Mouse (Mus musculus) thymus, adult 2 months (tissue): ENCODE measurements at regions not wholly inside any gene's neighbourhood (a gene's known extent, or its start where the extent isn't known, plus 50 kb on each side); places are given as distances from the start of the nearest gene placed in this dataset.

Experiments used
- DNase-seq: peaks from one replicate; pipeline ENCODE4 v3.0.0; 2021
- H3K27ac ChIP-seq: fragments of 200-500 bp; 2 replicates; pipeline ENCODE4 v1.5.1; 2012; ENCODE audit warnings: low read length, control low read depth; ENCODE audit not compliant: control insufficient read depth, insufficient read depth
- H3K27me3 ChIP-seq: fragments of 200-500 bp; 2 replicates; pipeline ENCODE4 v1.6.1; 2012; ENCODE audit warnings: mild to moderate bottlenecking, low read length, moderate library complexity, mixed read lengths; ENCODE audit not compliant: control insufficient read depth, insufficient read depth
- H3K36me3 ChIP-seq: fragments of 200-500 bp; 2 replicates; pipeline ENCODE4 v1.6.1; 2012; ENCODE audit warnings: mild to moderate bottlenecking, low read length, moderate library complexity; ENCODE audit not compliant: control insufficient read depth, insufficient read depth
- H3K4me1 ChIP-seq: fragments of 200-500 bp; replicated peaks from 2 replicates; pipeline ENCODE4 v1.6.1; 2012; ENCODE audit warnings: low read length; ENCODE audit not compliant: control insufficient read depth, insufficient read depth
- H3K4me3 ChIP-seq: fragments of 200-500 bp; 2 replicates; pipeline ENCODE4 v1.5.1; 2012; ENCODE audit warnings: mild to moderate bottlenecking, low read length, control low read depth, moderate library complexity; ENCODE audit not compliant: control insufficient read depth, insufficient read depth
- CTCF ChIP-seq: fragments of 200-500 bp; IDR thresholded peaks from 2 replicates; pipeline ENCODE4 v1.5.1; 2012; ENCODE audit warnings: mild to moderate bottlenecking, control low read depth, low read length, moderate library complexity, borderline replicate concordance; ENCODE audit not compliant: control insufficient read depth, poor library complexity, insufficient read depth; ENCODE audit errors: extremely low read depth
- POLR2A ChIP-seq: fragments of 200-500 bp; IDR thresholded peaks from 2 replicates; pipeline ENCODE4 v1.6.1; 2012; ENCODE audit warnings: mild to moderate bottlenecking, low read length, control low read depth, moderate library complexity; ENCODE audit not compliant: control insufficient read depth, poor library complexity, insufficient read depth; ENCODE audit errors: extremely low read depth
- WGBS: fragments of 180-500 bp; shearing (Covaris S2); methylation state at CpG from one replicate; pipeline ENCODE4 v1.1.7; 2018; 5-methylcytosine and 5-hydroxymethylcytosine counted together

DNA sequence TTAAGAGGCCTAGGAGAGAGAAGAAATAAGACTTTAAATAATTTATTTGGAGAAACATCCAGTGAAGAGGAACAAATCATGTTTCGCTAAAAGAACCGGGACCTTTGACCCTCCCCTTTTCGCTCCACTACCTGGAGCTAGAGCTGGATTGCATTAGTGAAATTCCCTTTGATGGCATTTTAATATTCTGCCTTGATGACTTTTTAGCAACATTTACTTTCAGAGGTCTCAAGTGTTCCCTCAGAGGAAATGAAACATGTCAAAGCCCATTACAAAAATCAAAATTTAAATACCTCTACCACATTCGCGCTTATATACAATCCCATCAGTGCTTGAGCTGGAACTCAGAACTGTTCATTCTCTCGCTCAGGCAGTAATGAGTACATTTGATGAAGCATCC is 297.0 kb upstream of the Gm10295 start:
- Histone ChIP-seq H3K4me1 (no peaks in the 10 kb centered on the region), H3K27me3 (no peaks in the 10 kb centered on the region), H3K36me3 (no peaks in the 10 kb centered on the region), H3K27ac (no peak overlapping the region), H3K4me3 (no peak overlapping the region)
- no peak for DNase-seq
- 94% methylated on average over 6 of the region's 6 CpGs for WGBS
- TF ChIP-seq CTCF (no peak), POLR2A (no peak)

DNA sequence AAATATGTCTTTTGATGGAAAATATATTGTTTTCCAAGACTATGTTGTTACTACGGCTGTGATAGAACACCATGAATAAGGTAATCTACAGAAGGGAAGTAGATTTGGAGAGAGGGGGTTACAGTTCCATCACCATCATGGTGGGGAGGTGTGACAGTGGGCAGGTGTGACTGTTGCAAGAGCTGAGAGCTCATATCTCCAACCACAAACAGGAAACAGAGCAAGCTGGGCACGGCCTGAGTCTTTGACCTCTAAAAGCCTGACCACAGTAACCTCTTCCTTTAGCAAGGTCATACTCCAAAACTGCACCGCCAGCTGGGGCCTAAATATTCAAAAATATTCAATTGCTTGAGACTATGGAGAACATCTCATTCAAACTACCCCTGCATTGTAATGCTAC is 295.7 kb upstream of the Gm10295 start:
- TF ChIP-seq CTCF = no peak
- TF ChIP-seq POLR2A = no peak
- Histone ChIP-seq H3K4me1 (no peaks in the 10 kb centered on the region), H3K4me3 (no peak overlapping the region), H3K27ac (no peak overlapping the region), H3K36me3 (no peaks in the 10 kb centered on the region), H3K27me3 (no peaks in the 10 kb centered on the region)
- 26% methylated on average over 3 of the region's 3 CpGs for WGBS
- no peak for DNase-seq

- no peaks in the 10 kb centered on the region for H3K4me1 ChIP-seq
- H3K27ac ChIP-seq = no peak overlapping the region
- TF ChIP-seq POLR2A (no peak), CTCF (no peak)
- no peak for DNase-seq
- H3K36me3 ChIP-seq = no peaks in the 10 kb centered on the region
- no peak overlapping the region for H3K4me3 ChIP-seq
- H3K27me3 ChIP-seq = no peaks in the 10 kb centered on the region
- 87% methylated on average over 13 of the region's 13 CpGs for WGBS
Observed at GRCm38 (mm10) chr7:71623048-71623447, 271.8 kb upstream of the Gm10295 start.

GRCm38 (mm10) chr7:71603159-71603558 is 251.9 kb upstream of the Gm10295 start:
- 55% methylated on average over 2 of the region's 2 CpGs for WGBS
- Histone ChIP-seq H3K27me3 (no peaks in the 10 kb centered on the region), H3K4me3 (no peak overlapping the region), H3K4me1 (no peaks in the 10 kb centered on the region), H3K27ac (no peak overlapping the region), H3K36me3 (no peaks in the 10 kb centered on the region)
- DNase-seq = no peak
- TF ChIP-seq CTCF (no peak), POLR2A (no peak)

- no peaks in the 10 kb centered on the region for H3K27me3 ChIP-seq
Observed at GRCm38 (mm10) chr7:71596780-71597179, 245.5 kb upstream of the Gm10295 start.

GRCm38 (mm10) chr7:71587626-71588025 is 236.3 kb upstream of the Gm10295 start:
- Histone ChIP-seq H3K27me3 (no peaks in the 10 kb centered on the region), H3K27ac (no peak overlapping the region), H3K4me1 (no peaks in the 10 kb centered on the region), H3K36me3 (no peaks in the 10 kb centered on the region), H3K4me3 (no peak overlapping the region)
- TF ChIP-seq CTCF (no peak), POLR2A (no peak)
- WGBS = 76% methylated on average over 5 of the region's 5 CpGs
- DNase-seq = no peak

More at GRCm38 (mm10) chr7:71596780-71597179, 245.5 kb upstream of the Gm10295 start:
- no peak for DNase-seq
- no peaks in the 10 kb centered on the region for H3K36me3 ChIP-seq
- no peaks in the 10 kb centered on the region for H3K4me1 ChIP-seq
- no peak for TF ChIP-seq POLR2A
- TF ChIP-seq CTCF = no peak
- H3K4me3 ChIP-seq = no peak overlapping the region
- 94% methylated on average over 3 of the region's 3 CpGs for WGBS
- H3K27ac ChIP-seq = no peak overlapping the region

DNA sequence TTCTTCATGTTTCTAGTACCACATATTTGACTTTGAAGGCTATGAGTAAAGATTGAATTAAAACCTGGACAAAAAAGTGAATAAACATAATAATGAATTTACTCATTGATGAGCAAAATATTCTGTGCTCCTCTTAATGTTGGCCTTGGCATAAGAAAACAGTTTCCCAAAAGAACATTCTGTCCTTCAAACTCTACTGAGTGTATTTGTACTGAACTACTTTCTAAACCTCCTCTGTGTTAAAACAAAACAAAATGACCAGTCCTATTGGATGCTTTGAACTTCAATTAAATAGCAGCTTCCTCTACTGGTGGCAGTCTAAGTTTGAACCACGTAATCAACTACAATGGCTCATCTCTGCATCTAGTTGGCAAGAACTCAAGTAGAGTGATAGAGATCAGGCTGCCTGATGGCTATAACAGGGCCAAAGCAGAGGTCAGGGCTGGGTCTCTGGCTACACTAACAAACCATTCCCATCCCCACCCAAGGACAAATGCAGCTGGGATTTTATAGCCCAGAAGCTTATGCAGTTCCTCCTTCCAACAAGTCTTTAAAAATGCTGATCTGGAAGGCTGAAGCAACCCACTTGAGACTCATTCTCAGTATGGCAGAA is 232.3 kb upstream of the Gm10295 start:
- no peak overlapping the region for H3K4me3 ChIP-seq
- no peaks in the 10 kb centered on the region for H3K27me3 ChIP-seq
- H3K4me1 ChIP-seq = no peaks in the 10 kb centered on the region
- H3K36me3 ChIP-seq = no peaks in the 10 kb centered on the region
- no peak overlapping the region for H3K27ac ChIP-seq
- TF ChIP-seq CTCF (no peak), POLR2A (no peak)
- WGBS = 77% methylated on average over 1 of the region's 1 CpGs
- DNase-seq = no peak
